Mouse (Mus musculus): ENCODE data around the gene Batf.

DNA sequence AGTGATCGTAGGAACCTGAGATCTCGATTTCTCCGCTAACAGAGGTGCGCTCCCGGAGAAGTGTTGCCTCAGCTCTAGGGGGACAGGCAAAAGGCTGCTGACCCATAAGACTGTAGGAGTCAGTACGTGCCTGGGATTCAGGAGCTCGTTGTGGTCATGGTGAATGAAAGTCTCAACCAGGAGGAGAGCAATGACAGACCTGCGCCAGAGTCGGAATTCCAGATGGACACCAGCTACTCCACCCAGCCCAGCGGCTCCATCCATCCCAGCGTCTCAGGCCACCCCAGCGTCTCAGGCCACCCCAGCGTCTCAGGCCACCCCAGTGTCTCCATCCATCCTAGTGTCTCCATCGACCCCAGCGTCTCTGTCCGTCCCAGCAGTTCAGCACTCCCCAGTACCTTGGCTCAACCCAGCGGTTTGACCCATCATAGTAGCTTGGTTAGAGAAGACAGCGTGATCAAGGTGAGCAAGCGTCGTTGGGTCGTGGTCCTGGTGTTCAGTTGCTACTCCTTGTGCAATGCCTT lies 60.3 kb downstream of the Batf start:
- no peak for TF ChIP-seq POLR2A (IDR thresholded peaks at IDR 0.05; ENCODE audit: low read depth, low read length)
- no peak for TF ChIP-seq CTCF (IDR thresholded peaks at IDR 0.05; ENCODE audit: borderline replicate concordance, insufficient read depth, low read length)
